Mouse (Mus musculus): ENCODE data around the gene Dhx33. TPM values are rescaled to one million over a fixed set of nuclear protein-coding genes. Genes with fewer than 3 reads are reported as not detected.

Dhx33 gene
- polyA plus RNA-seq, 1 experiment from 2014 or later = 12.1 TPM

DNA sequence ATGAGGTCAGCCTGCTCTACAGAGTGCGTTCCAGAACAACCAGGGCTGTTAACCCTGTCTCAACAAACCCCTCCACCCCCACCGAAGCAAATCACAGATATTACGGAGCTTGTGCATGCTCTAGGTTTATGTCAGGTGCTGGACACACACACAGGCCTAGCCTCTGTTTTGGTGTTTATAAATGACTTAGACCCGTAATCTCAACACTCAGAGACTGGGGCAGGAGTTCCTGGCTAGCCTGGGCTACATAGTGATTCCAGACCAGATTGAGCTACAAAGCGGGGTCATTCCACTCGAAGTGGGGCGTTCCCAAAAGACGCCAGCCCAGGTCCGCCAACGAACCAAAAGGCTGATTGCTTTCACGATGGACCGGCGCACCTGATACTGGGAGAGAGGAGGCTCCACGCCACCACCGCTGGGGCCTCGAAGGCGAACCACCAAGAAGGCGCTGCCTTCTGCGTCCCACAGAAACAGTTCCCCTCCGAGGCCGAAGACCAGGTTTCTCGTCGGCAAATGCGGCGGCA, 34.9 kb downstream of the Dhx33 start:
- Histone ChIP-seq H3K27ac (peak overlapping the region; percentile 79), H3K9ac (ENCODE audit: low read depth, low read length) (peak overlapping the region; percentile 90), H3K4me3 (replicated peaks; ENCODE audit: low read depth, low read length) (peak overlapping the region; percentile 84), H3K27me3 (ENCODE audit: insufficient read depth, low read length) (no peaks in the 10 kb centered on the region), H3K9me3 (replicated peaks; ENCODE audit: low read length) (no peaks in the 10 kb centered on the region), H3K4me1 (replicated peaks; ENCODE audit: insufficient read depth, low read length) (peaks cover 6% of the 10 kb centered on the region; the same call in 1 of the 2 replicates), H3K36me3 (ENCODE audit: insufficient read depth, low read length) (peaks cover 28% of the 10 kb centered on the region; the same call in 1 of the 2 replicates), H3K4me2 (ENCODE audit: low read length) (peak overlapping the region; percentile 66)
- no peak for ATAC-seq (replicated peaks; ENCODE audit: low FRiP score, low read depth)
- TF ChIP-seq CTCF (IDR thresholded peaks at IDR 0.05; ENCODE audit: low read depth) = no peak
- under 1% methylated on average over 25 of the region's 25 CpGs for WGBS
- DNase-seq (ENCODE audit: low spot score) = peak; percentile 19

DNA sequence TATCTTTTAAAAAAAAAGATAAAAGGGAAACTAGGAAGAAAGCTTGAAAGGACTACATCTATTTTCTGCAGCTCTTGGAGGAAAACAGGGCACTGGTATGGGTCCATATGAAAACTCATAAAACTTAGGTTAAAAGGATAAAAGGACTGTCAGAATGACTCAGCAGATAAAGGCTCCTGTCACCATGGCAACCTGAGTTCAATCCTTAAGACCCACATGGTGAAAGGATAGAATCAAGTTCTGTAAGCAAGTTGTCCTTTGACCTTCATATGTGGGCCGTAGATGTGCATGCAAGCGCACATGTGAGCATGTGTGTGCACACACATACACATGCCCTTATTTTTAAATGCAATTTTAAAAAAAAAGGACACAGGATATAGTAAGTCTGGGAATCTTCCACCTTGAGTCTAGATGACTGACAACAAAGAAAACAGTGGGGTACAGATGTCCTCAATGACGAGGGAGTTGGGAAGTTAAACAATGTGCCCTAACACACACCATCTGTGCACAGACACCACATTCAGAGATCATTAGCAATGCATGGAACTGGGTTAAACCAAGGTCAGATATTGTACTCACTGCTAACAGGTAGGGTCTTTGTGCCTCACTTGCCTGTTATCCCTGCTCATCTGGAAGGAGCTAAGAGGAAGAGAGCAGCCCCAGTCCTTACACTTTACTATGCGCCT, 39.9 kb downstream of the Dhx33 start:
- no peak overlapping the region for H3K27ac ChIP-seq
- no peak overlapping the region for H3K9ac ChIP-seq (ENCODE audit: low read depth, low read length)
- DNase-seq (ENCODE audit: low spot score) (no peak), ATAC-seq (replicated peaks; ENCODE audit: low FRiP score, low read depth) (no peak)
- H3K9me3 ChIP-seq (replicated peaks; ENCODE audit: low read length) = no peaks in the 10 kb centered on the region
- no peak overlapping the region for H3K4me3 ChIP-seq (replicated peaks; ENCODE audit: low read depth, low read length)
- peaks cover 50% of the 10 kb centered on the region; the same call in 1 of the 2 replicates for H3K36me3 ChIP-seq (ENCODE audit: insufficient read depth, low read length)
- H3K27me3 ChIP-seq (ENCODE audit: insufficient read depth, low read length) = no peaks in the 10 kb centered on the region
- TF ChIP-seq CTCF (IDR thresholded peaks at IDR 0.05; ENCODE audit: low read depth) = no peak
- no peaks in the 10 kb centered on the region; the same call in 1 of the 2 replicates for H3K4me1 ChIP-seq (replicated peaks; ENCODE audit: insufficient read depth, low read length)
- 85% methylated on average over 4 of the region's 4 CpGs for WGBS
- H3K4me2 ChIP-seq (ENCODE audit: low read length) = no peak overlapping the region

DNA sequence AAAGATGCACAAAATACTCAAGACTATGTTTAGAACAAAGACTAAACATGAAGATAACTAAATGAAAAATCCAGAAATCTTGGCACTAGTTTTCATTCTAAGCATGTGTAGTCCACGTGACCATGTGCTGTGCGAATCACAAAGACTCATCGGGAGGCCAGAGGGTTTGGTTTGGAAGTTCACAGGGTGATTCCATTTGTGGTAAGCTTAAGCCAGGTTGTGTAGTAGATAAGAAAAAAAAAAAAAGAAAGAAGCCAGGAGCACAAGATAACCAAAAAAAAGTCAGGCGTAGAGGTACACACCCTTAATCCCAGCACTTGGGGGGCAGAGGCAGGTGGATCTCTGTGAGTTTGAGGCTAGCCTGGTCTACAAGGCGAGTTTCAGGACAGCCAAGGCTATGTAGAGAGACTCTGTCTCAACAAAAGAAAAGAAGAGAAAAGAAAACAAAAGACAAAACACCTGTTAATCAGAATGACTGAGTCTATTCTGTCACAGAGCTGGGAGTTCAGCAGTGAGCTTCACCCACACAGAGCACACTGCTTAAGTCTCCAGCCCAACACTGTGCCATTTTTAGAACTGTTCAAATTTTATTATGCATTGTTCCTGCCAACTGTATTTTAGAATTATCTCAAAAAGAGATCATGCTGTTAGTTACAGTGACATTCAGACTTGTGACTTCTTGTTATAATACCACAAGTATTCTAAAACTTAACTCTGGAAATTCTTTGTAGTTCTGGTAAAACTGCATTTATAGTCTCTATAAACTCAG, 43.3 kb downstream of the Dhx33 start:
- H3K9ac ChIP-seq (ENCODE audit: low read depth, low read length) = no peak overlapping the region
- H3K9me3 ChIP-seq (replicated peaks; ENCODE audit: low read length) = no peaks in the 10 kb centered on the region
- H3K4me3 ChIP-seq (replicated peaks; ENCODE audit: low read depth, low read length) = no peak overlapping the region
- WGBS = 93% methylated on average over 5 of the region's 5 CpGs
- H3K27me3 ChIP-seq (ENCODE audit: insufficient read depth, low read length) = no peaks in the 10 kb centered on the region
- TF ChIP-seq CTCF (IDR thresholded peaks at IDR 0.05; ENCODE audit: low read depth) = no peak
- DNase-seq (ENCODE audit: low spot score) (no peak), ATAC-seq (replicated peaks; ENCODE audit: low FRiP score, low read depth) (no peak)
- no peak overlapping the region for H3K4me2 ChIP-seq (ENCODE audit: low read length)
- no peaks in the 10 kb centered on the region for H3K4me1 ChIP-seq (replicated peaks; ENCODE audit: insufficient read depth, low read length)
- H3K27ac ChIP-seq = no peak overlapping the region
- peaks cover 76% of the 10 kb centered on the region for H3K36me3 ChIP-seq (ENCODE audit: insufficient read depth, low read length)

DNA sequence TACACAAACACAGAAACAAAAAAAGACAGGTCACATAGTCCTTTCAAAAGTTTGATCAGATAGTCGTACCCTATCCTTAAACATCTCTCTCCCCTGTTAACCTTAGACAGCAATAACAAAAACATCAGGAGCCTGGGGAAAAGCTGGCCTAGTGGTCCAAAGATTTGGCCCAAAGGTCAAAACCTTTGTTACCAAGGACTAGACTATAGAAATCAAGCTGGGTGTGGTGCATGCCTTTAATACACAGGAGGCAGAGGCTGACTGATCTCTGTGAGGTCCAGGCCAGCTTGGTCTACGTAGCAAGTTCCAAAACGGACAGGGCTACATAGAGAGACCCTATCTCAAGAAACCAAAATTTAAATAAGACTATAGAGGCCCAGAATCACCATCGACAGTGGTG, 49.5 kb downstream of the Dhx33 start:
- Histone ChIP-seq H3K4me1 (replicated peaks; ENCODE audit: insufficient read depth, low read length) (no peaks in the 10 kb centered on the region), H3K4me3 (replicated peaks; ENCODE audit: low read depth, low read length) (no peak overlapping the region), H3K9ac (ENCODE audit: low read depth, low read length) (no peak overlapping the region), H3K9me3 (replicated peaks; ENCODE audit: low read length) (no peaks in the 10 kb centered on the region), H3K36me3 (ENCODE audit: insufficient read depth, low read length) (peaks cover 72% of the 10 kb centered on the region), H3K27me3 (ENCODE audit: insufficient read depth, low read length) (no peaks in the 10 kb centered on the region), H3K27ac (no peak overlapping the region), H3K4me2 (ENCODE audit: low read length) (no peak overlapping the region)
- WGBS = 90% methylated on average over 4 of the region's 4 CpGs
- no peak for TF ChIP-seq CTCF (IDR thresholded peaks at IDR 0.05; ENCODE audit: low read depth)
- DNase-seq (ENCODE audit: low spot score) = no peak
- no peak for ATAC-seq (replicated peaks; ENCODE audit: low FRiP score, low read depth)

DNA sequence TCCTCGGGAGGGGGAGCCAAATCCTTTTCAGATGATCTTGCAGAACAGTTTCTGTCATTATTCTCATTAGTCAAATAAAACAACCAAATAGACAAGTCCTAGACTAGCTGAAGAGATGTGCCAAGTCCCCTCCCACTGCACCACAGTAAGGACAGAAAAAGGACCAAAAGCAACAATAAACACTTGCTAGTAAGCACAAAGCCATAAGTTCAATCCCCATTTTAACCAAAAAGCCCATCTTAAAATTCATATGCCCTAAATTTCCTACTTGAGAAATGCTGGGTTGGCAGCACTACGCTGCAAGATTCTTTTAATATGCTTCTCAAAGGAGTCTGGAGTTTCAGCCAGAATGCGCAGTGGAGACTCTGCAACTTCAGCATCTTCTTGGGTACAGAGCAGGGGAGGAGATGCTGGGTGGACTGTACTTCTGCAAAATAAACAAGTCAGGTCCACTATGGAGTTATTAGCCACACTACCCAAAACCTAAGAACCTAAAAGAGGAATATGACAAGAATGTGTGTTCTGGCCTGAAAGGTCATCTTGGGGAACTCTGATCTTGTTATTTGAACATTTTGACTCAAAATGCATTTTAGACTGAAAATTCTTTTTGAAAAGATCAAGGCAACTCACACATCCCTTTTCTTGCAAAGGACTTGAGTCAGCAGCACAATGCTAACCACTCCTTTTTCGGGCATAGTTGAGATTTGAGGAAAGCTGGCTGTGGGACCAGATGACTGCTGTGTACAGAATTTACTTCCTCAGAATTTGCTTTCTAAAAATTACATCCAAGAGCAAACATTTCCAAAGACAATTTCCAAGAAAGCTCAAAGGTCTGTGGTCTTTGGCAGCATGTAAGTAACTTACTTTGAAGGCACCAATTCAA, 59.1 kb downstream of the Dhx33 start:
- peaks cover 73% of the 10 kb centered on the region for H3K36me3 ChIP-seq (ENCODE audit: insufficient read depth, low read length)
- WGBS = 87% methylated on average over 4 of the region's 4 CpGs
- no peaks in the 10 kb centered on the region for H3K4me1 ChIP-seq (replicated peaks; ENCODE audit: insufficient read depth, low read length)
- no peak overlapping the region for H3K4me2 ChIP-seq (ENCODE audit: low read length)
- no peak overlapping the region for H3K9ac ChIP-seq (ENCODE audit: low read depth, low read length)
- H3K27me3 ChIP-seq (ENCODE audit: insufficient read depth, low read length) = no peaks in the 10 kb centered on the region
- ATAC-seq (replicated peaks; ENCODE audit: low FRiP score, low read depth) (no peak), DNase-seq (ENCODE audit: low spot score) (no peak)
- no peaks in the 10 kb centered on the region for H3K9me3 ChIP-seq (replicated peaks; ENCODE audit: low read length)
- H3K27ac ChIP-seq = no peak overlapping the region
- no peak for TF ChIP-seq CTCF (IDR thresholded peaks at IDR 0.05; ENCODE audit: low read depth)
- H3K4me3 ChIP-seq (replicated peaks; ENCODE audit: low read depth, low read length) = no peak overlapping the region

DNA sequence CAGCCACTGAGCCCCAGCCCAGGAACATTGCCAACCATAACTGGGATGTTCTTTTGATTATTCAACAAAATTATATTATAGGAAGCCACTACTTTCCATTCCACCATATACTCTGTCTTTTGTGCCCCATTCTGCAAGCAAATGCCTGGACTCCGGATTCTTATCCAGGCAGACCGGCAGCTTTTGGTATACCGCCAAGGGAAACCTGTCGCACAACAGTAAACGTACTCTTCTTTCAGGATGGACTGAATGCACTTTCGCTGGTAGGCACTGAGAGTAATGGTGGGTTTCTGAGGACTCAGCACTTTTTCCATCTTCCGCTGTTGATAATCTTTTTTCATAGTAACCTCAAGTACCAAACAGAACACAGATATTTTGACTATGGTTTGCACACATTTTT, 60.6 kb downstream of the Dhx33 start:
- TF ChIP-seq CTCF (IDR thresholded peaks at IDR 0.05; ENCODE audit: low read depth) = no peak
- 89% methylated on average over 7 of the region's 7 CpGs for WGBS
- Histone ChIP-seq H3K4me2 (ENCODE audit: low read length) (no peak overlapping the region), H3K4me1 (replicated peaks; ENCODE audit: insufficient read depth, low read length) (no peaks in the 10 kb centered on the region), H3K27ac (no peak overlapping the region), H3K9ac (ENCODE audit: low read depth, low read length) (no peak overlapping the region), H3K27me3 (ENCODE audit: insufficient read depth, low read length) (no peaks in the 10 kb centered on the region), H3K4me3 (replicated peaks; ENCODE audit: low read depth, low read length) (no peak overlapping the region), H3K36me3 (ENCODE audit: insufficient read depth, low read length) (peaks cover 74% of the 10 kb centered on the region), H3K9me3 (replicated peaks; ENCODE audit: low read length) (no peaks in the 10 kb centered on the region)
- no peak for DNase-seq (ENCODE audit: low spot score)
- no peak for ATAC-seq (replicated peaks; ENCODE audit: low FRiP score, low read depth)
